Mouse (Mus musculus): ENCODE results near the gene Gmds.

Gene Gmds

DNA sequence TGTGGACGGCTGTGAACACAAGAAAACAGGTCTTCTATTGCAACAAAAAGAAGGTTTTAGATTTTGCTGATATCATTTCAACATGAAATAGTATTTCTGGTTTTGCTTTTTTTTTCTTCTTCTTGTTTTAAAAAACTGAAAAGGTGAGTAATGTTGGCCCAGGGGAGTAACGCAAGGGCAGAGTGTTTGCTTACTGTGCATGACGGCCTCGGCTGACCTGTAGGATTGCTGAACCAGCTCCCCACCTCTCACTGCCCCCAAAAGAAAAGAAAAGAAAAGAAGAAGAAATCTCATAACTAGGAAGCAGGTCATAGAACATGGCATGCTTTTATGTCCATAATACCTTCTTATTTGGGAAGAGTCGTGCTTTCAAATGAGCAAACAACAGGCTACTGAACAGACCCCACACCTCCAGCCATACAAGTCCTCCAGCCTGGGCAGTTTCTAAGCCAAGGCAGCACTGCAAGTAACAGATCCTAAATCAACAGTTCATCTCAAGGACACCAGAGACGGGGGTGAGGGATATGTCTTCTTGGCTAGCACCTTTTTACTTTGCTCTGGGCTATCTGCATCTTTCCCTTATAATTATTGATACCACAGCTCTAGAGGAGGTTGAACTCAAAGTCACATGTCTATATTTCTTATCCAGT lies 303.6 kb downstream of the Gmds start:
- intact Hi-C loops (cut with DNase I), result no loop called here

DNA sequence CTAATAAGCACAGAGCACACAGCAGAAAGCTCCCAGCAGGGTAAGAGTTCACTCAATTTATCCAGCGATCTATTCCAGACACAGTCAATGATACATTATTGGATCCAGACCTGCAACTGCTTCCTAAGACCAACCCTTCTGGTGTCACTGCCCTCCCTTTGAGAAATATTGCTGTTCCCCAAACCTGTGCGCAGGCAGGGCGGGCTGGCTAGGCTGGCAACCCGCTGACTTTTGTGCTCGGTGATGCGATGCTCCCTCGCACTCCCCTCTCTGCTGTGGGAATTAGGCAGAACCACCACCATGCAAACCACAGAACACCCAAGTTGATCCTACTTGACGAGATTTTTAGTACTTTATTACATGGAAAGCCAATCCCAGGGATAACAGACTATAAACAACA lies 304.4 kb downstream of the Gmds start:
- intact Hi-C loops (cut with DNase I), result no loop called here

- intact Hi-C loops (cut with DNase I), result no loop called here
Observed at GRCm38 (mm10) chr13:32026226-32026975, 312.1 kb downstream of the Gmds start.

GRCm38 (mm10) chr13:32024822-32025221 lies 313.7 kb downstream of the Gmds start:
- intact Hi-C loops (cut with DNase I), result no loop called here

GRCm38 (mm10) chr13:32020455-32021249 lies 317.9 kb downstream of the Gmds start:
- intact Hi-C loops (cut with DNase I), result no loop called here

- intact Hi-C loops (cut with DNase I), result no loop called here
Observed at GRCm38 (mm10) chr13:32019256-32019620, 319.3 kb downstream of the Gmds start.

DNA sequence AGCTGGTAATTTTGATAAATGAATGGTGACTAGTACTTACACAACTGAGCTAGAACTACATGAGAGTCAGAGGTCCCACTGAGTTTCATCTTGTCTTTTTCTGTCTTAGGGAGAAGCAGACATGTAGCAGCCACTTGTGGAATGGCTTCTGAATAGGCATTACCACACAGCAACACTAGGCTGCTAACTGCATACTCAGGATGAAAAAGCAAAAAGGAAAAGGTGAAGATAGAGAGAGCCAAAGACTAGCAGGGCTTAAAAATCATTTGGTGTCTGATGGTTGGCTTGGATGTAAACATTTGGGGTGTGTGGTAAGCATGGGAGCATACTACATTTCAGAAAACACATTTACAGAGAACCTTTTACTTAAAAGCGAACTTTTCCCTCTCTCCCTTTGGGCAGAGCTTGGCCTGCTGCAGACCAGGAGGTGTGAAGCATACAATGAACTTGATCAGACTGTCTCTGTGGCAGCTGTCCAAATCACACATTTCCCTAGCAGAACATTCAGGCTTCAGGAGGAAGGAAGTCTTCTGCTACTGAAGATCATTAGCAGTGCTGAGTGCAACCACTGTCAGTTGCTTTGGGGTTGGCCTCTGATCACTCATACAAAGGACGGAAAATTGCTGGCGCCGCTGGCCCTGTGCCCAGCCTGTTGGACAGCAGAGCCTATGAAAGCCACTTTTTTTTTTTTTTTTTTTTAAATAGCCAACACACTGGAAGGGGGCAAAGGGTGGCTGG lies 319.9 kb downstream of the Gmds start:
- intact Hi-C loops (cut with DNase I), result no loop called here

GRCm38 (mm10) chr13:32008802-32009201 lies 329.7 kb downstream of the Gmds start:
- intact Hi-C loops (cut with DNase I), result no loop called here

DNA sequence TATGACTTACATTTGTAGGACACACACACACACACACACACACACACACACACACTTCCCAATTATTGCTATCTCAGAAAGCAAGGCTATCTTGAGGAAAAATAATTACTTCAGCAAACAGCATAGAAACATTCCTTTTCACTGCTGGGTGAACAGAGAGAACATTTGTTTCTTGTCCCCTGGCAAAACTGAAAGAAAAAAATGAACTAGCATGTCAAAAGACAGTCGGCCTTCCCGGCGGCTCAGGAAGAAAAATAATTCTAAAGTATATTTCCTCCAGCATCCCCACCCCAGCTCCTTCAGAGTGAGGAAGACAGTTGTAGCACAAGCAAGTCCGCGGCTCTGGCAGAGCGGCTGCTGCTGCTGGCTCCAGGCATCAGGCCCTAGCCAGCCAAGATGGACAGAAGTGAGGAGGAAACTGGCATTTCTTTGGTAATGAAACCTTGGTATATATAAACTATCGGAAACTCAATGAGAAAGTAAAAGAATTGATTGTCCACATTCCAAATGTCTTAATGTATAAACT lies 330.4 kb downstream of the Gmds start:
- intact Hi-C loops (cut with DNase I), result no loop called here

GRCm38 (mm10) chr13:31993391-31993790 lies 345.1 kb downstream of the Gmds start:
- intact Hi-C loops (cut with DNase I), result no loop called here

DNA sequence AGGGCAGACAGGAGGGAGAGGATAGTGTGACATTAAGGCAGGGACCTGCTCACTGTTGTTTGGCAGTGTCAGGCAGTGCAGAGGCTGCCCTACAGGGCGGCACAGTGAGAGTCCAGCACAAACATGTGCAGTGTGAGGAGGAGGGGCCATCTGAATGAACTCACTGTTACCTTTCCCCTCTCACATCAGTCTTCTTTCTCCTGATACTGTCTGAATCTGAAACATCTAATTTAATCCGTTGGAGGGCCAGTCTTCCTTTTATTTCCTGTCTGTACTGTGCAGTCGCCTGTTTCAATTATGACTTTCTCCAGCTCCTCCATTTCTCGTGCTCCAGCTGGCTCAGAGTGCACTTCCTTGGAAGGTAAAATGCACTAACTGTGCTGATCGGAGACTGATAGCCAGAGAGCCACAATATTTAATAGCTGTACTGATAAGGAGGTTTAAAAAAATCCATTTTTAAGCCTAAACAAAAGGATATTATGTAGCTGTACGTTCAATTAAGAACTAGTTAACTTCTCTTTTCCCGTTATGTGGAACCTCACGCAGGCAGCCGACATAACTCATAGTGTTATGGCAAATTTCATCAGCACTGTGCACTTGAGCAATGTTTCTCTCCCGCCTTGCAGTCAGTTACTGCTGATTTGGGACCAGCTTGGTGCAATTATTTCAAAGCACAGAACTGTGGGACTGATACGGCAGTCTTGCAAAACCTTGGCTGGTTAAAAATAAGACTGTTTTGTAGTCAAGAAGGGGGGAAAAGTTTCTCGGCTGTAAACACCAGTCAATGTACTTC lies 345.9 kb downstream of the Gmds start:
- intact Hi-C loops (cut with DNase I), result no loop called here

- intact Hi-C loops (cut with DNase I), result no loop called here
Observed at GRCm38 (mm10) chr13:31981198-31981597, 357.3 kb downstream of the Gmds start.

DNA sequence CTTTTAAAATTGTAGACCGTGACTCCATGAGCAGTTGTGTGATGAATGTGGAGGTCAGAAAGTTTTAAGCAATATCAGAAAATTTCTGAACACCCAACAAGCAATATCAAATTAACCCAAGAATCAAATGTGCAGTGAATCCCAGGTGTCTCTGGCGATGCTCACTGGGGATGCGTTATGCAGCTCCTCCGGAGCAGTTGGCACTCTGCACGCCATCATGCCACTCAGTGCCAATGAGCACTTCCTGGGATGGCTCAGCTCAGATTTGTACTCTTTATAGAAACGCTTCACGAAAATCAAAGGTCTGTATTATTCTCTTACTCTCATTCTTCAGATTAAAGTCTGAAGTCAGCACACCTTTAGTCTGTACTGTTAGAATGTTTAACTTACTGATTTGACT lies 360.4 kb downstream of the Gmds start:
- intact Hi-C loops (cut with DNase I), result no loop called here

DNA sequence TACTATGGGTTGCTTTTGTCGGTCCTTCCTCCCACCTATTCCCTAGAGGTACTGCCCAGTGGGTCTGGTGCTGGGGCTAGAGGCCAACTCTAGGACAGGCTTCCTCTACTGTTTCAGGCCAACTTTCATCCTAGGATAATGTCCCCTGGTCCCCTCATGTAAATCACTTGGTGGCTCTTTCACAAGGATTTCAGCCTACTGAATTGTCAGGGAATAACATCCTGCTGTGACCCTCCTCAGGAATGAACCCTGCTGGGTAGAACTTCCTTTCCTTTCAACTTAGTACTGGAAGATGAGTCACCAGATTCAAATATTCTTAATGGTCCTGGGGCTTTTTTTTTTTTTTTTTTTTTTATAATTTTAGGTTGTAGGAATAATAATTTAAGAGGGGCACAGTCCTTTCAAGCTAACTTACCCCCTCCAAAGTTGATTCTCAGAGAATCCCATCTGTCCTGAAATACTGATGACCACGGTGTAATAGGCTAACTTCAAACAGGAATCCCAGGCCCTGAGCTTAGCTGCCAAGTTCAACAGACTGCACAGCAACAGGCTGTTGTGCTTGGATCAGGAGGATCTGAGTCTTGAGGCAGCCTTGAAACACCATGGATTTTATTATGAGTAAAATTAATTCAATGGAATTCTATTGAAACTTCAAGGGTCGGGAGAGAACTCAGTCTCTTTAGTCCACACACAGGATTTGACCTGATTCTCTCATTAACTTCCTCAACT lies 363.6 kb downstream of the Gmds start:
- intact Hi-C loops (cut with DNase I), result no loop called here

DNA sequence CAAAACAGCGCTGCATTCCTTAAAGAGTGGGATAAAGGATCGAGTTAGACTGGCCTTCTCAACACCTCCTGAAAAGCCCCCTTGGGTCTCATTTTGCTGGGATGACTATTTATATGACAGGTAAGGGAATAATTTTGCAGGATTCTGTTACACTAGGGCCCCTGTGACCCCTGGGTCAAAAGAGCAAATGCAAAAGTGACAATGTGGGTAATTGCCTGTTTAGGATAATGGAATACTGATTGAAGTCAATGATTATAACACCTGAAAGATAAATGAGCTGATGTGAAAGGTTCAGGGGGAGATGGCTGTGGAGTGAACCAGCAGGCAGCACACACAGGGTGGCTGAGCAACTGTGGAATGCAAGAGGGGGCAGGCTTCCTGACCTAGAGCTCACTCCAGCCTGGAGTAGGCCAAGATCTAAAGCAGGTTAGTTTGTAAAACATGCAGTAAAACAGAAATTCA lies 367.5 kb downstream of the Gmds start:
- intact Hi-C loops (cut with DNase I), result no loop called here

GRCm38 (mm10) chr13:31968272-31968671 lies 370.3 kb downstream of the Gmds start:
- intact Hi-C loops (cut with DNase I), result loop anchor here (10.0 kb wide), 1 partner anchor 327 kb away; no protein-coding TSS in a partner anchor

DNA sequence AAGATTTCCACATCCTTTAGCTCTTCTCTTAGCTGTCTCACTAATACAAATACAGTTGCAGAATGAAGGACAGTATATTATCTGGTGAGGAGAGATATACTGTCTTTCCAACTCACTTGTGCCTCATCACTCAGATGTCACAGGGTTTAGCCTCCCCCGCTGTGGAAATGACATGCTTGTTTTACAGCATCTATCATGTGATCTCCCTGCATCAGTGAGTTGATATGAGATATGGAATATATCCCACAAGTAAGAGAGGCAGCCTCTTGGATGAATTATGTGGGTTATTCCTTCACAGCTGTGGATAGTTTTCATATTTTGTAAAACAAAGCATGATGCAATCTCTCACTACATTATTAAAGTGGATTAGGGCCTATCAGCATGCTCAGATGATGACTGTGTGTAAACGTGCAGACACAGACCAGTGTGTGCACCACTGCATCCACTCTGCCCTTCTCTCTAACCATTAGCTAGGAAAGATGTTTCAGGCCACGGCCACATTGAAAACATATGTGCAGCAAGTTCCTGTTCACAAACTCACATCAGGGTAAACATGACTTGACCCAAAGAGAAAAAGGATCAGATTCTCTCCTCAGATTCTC lies 371.5 kb downstream of the Gmds start:
- intact Hi-C loops (cut with DNase I), result loop anchor here (10.0 kb wide), 1 partner anchor 328 kb away; no protein-coding TSS in a partner anchor

GRCm38 (mm10) chr13:31960514-31960913 lies 378.0 kb downstream of the Gmds start:
- intact Hi-C loops (cut with DNase I), result loop anchor here (10.0 kb wide), 1 partner anchor 334 kb away; no protein-coding TSS in a partner anchor
